Mouse (Mus musculus) adrenal gland, postnatal 25 days (tissue): Measurements from ENCODE around the gene Stard13. TPM values are rescaled to one million over a fixed set of nuclear protein-coding genes. Genes with fewer than 3 reads are reported as not detected.

ENCODE experiments used
- DNase-seq: peaks from one replicate; pipeline ENCODE4 v3.0.0; 2021; ENCODE audit warnings: mixed read lengths
- total RNA-seq: library from RNA; stranded (reverse); gene quantifications from 2 replicates; pipeline ENCODE4 v1.2.3, GENCODE M21; 2021

Stard13 gene
- total RNA-seq, 1 experiment from 2014 or later, result 22.6 TPM

DNA sequence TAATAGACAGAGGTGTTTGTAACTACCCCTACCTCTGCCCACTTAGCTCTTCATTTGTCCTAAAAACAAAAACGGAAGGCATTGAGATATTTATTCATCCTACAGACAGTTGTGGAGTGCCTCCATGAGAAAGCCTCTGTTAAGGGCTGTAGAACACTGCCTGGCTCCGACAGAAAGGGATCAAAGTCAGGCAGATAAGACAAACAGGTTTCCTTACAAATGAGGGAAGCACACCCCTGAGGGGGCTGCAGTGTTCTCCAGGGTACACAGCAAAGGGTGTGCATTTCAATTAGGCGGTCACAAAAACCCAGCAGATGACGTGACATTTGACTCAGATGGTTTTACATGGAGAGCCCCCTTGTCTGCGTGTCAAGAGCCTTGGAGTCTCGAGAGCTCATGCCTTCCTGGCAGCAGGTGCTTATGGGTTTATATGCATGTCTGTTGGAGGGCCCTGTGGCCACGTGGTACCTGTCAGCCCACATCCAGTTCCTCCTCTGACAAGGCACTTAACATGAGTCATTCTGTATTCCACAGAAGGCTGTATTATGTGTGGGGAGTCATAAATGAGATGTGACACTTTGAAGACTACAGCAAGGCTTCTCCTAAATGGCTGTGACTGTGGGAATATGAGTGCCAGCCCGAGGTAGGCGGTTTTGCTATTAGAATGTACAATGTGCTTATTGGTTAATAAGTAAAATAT lies 129.1 kb downstream of the Stard13 start:
- DNase-seq, result no peak

DNA sequence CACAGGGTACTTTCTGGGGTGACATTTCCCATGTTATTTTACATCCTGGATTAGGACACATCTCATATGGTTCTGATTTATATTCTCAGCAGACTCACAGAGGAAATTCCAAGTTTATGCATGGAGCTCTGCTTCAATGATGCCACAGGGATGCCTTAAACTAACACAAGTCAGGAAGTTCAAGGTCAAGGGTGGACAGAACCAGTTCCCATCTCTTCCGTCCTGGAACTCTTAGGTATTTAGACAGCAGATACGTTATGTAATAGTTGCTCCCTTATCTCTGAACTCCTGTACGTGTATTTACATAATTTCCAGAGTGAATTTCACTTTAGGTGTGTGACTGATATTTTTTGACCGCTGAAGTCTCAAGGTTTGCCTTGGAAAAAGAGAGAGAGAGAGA lies 130.4 kb downstream of the Stard13 start:
- no peak for DNase-seq

DNA sequence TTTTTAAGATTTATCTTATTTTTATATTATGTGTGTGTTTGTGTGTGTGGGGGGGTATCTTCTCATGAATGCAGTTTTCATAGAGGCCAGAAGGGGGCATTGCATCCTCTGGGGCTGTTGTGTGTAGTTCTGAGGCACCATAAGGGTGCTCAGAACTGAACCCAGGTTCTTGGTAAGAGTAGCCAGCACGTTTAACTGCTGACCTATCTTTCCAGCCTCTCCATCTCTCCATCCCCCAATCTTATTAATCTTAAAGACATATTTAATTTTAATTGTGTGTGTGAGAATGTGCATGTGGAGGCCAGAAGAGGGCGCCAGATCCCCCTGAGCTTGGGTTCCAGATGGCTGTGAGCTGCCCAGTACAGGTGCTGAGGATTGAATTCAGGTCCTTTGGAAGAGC lies 131.4 kb downstream of the Stard13 start:
- peak; percentile 9 for DNase-seq

DNA sequence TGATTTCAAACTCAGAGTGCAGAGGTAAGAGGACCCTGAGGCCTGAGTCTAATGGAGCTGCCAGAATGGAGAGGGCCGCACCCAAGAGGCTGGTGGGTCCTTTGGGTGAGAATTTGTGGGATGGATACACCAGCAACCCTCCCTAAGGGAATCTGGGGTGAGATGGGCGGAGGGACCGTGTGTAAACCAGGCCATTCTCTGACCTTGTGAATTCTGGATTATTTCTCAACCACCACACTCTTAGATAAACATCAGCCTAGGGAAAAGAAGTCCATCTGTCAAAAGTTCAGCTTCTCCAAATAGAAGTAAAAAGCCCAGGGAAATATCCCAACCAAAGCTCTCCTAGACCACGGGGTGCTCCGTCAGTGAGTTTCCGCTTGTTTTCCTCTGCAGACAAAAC lies 137.6 kb downstream of the Stard13 start:
- DNase-seq, result no peak

DNA sequence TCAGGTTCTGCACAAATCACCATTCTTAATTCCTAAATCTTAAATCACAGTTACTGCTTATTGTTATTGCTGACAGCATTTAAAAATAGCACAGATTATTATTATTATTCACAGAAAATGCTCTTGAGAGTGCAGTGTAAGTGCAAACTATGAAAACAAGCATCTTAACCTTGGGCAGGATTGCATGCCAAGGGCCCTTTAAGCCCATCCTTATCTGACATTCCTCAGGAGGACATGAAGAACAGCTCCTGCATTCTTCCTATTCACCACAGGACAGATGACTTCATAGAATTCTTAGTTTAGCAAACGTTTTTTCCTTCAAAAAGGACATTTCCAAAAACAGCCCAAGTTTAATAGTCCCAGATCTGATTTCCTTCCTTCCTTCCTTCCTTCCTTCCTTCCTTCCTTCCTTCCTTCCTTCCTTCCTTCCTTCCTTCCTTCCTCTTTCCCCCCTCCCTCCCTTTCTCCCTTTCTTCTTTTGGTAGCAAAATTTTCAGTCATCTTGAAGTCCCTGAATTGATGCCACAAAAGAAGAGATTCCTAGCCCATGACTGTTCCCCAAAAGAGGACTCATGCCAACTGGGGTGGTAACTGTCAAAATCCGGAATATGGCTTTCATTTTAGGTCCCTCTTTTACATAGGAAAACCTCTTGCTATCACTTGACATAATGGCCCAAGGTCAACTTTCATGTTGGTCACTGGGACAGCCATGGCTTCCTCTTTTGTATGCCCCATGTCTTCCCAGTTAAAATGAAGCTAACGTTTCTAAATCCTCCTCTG lies 140.6 kb downstream of the Stard13 start:
- no peak for DNase-seq

DNA sequence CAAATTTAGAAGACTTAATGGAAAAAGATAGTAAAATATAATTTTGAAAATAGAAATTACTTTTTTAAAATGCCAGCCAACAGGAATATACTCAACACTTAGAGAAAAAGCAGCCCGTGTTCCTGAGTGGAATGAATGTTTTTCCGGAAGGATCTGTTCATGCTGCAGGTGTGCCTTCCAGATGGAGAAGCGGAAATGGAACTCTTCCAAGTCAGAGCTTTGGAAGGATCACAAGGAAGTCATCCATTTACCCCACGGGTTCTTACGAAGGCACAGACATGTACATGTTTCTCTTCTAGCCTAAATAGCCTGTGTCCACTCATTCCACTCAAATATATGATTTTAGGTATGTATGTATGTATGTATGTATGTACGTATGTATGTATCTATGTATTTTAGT lies 142.6 kb downstream of the Stard13 start:
- DNase-seq, result no peak

DNA sequence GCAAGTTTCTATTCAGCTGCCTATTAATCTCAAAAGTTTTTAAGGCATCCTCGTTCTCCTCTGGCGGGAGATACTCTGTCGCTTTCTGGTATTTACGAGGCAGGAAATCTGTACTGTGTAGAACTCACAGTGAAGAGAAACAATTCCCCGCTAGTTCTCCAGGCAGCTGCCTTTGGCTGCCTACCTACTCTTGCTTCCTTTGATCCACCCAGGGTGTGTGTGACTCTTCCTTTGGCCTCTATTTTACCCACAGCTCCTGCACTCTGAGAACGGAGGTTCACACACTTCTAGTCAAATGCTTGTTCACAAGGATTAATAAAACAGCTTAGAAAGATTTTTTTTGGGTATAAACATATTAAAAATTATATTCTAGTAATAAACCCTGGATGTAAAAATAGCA lies 144.4 kb downstream of the Stard13 start:
- DNase-seq, result no peak

DNA sequence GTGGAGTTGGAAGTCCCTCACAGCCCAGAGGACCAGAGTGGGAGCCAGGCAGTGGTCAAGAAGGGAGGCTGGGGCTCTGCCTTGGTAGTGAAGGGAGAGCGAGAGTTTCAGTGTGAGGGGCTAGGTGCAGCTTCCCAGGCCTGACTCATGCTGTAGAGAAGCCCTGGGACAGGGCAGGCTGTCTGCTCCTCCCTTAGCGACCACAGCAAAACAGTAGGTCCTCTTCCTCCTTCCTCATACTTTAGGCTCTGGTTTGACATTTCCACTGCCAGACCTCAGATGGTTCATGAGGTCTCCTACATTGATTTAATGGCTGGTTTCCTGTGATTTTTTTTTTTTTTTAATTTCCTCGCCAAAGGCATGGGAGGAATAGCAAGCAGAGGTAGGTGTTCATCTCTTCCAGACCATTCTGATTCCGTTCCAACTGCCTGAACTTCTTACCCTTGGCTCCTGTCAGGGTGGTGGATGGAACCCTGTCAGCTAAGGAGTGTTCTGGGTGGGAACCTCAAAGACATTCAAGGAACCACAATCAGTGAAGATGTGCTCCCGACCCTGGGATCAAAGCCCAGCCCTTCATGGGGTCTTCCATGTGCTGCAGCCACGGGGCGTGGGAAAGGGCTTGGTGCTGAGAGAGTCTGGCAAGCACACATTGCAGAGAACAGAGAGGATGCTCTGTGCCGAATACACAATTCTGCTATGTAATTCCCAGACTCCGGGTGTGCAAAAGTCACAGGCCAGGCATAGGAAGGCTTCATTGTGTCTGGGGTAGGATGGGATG lies 147.0 kb downstream of the Stard13 start:
- DNase-seq, result no peak

DNA sequence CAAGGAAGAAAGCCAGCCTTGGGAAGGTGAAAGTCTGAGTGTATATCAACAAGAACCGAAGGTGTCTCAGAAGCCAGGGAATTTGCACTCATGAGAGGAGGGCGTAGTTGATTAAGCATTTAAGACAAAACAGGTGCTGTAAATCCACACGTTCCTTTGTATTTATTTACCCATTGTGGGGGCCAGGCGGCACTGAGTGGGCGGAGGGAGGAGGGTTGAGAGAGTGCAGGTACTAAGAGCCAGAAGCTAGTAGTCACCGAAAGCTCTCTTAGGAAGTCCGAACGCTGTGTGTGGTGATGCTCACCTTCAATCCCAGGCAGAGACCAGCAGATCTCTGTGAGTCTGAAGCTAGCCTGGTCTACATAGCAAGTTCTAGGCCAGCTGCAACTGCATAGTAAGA lies 147.9 kb downstream of the Stard13 start:
- no peak for DNase-seq

DNA sequence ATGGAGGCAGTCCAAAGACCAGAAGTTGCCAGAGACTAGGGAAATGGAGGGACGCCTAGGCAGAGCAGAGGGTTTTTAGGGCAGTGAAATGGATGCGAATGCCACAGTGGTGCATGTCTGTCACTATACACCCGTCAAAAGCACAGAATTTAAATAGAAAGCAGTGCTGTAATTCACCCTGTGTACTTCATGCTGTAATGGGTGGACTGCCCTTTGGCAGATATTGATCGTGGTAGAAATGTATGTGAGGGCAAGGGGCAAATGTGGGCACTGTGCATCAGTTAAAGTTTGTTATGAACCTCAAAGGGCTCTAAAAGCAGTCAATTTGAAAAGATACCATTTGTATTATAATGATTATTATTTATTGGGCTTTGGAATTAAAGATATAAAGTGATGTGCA lies 153.4 kb downstream of the Stard13 start:
- DNase-seq, result no peak

DNA sequence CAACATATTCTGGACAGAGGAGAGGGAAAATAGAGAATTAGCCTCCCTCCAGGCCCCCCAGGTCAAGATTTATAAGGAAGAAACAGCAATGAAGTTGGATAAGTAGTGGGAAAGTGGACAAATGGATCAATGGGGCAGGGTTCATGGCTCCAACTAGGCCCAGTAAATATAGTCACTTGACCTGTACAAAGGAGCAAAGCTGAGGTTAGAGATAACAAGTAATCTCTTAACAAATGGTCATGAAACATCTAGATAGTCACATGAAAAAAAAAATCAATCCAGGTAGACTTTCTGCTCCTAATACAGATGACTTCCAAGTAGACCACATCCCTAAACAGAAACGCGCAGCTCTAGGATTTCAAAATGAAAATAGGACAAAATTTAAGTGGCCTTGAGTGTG lies 155.7 kb downstream of the Stard13 start:
- no peak for DNase-seq

DNA sequence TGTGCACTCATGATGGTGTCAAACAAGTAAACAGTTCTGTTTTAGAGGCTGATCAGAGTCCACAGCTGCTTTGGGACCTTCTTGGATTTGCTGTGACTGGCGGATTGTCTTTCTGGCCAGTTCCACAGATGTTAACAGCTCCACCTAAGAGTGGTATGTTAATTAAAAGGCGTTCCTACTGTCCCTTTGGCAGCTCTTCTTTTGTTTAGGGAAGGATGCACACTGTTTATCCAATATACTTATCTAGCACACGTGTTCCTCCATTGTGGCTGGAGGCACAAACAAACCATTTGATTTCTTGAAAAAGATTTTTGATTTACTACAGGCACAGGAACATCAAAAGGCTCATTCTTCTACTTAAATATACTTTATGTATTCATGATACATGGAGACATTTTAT lies 156.7 kb downstream of the Stard13 start:
- DNase-seq, result no peak

DNA sequence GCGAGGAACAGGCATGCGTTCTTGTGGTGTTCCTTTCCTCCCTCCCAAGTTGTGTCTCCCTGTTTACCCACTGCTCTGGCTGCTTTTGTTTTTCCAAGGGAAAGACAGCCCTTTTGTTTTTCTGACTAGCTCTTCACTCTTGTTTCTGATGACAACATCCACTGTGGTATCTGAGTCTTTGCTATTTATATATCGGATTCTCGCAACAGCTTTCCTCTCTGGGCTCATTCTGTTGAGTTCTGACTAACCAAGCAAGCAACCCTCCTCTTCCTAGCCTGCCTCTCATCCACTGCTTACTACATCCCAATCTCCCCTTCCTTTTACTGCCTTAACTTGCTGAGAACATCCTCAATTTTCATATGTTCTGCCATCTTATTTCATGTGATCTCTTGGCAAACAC lies 159.4 kb downstream of the Stard13 start:
- no peak for DNase-seq

DNA sequence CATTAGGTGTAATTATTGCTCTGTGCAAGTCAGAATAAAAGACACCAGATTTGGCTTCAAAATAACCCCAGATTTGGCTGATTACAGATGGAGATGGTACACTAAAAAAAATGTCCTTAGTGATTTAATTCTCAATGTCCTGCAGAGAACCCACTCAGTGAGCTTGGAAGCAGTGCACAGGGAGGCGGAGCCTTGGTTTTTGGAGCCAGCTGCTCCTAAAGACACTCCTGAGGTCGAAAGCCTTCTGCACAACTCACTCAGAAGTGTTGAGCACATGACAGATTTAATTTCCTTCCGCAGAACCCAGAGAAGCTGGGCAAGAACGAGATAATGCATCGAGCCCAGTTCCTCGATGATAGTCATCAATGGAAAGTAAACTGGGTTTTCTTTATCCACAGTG lies 162.2 kb downstream of the Stard13 start:
- DNase-seq, result no peak

DNA sequence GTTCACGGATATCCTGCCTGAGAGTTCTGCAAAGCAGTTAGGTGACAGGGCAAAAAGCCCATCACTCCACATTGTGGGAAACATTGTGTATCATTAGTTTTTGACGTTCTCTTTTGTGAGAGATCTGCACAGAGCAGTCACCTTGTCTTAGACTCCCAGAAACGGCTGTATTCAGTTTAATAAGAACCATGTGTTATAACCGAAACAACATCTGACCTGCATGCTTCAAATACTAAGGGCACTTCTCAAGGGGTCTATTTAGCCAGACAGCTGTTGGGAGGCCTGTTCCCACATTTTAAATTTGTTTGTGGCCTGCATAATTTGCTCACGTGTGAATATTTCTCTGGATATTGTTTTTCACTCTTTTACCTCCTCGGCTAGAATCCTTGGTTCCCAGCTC lies 162.7 kb downstream of the Stard13 start:
- no peak for DNase-seq

DNA sequence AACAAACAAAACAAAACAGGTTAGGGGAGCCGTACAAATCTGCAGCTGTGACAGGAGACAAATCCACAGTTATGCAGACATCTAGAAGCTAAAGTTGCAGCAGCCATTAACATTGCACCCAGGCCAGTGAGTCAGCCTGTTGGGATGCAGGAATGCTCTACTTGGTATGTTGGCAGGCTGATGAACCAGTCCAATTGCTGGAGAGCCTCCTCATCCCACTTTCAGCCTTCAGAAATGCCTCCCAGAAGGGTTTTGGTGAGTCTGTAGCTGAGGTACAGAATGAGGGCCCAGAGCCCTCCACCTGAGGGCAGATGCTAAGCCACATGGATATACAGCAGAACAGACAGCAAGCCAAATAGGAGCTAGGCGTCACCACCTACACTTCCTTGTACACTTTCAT lies 164.1 kb downstream of the Stard13 start:
- no peak for DNase-seq

DNA sequence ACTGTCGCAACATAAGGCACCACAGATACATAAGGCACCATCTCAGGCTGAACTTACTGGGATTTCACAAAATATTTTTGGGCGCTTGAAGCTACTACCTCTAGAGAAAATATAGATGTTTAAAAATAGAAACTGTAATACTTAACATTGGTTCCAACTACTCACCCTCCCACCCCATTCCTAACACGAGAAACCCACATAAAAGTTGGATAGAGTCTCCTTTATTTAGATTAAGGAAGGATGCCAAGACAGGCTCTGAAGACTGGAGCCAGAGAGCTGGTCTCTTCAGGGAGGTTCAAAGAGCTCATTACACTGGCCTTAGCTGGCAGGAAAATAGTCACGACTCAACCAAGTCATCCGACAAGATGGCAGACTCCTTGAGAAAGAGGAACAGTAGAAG lies 167.6 kb downstream of the Stard13 start:
- DNase-seq, result no peak

DNA sequence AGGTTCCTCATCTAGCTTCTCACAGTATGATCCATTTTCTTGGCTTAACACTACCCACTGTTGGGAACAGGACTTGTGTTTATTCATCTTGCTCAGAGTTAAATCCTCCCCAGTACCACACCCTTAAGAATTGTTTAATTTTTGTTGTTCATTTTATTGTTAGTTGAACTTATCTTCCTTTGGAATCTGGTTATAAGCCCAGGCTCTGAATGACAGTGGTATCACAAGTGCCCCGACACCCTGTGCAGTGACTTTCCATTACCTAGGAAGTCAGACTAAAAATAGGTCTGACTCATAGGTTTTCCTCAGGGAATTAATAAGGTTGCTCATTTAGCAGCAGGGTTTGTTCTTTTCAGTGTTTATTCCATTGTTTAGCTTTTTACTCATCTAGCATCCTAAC lies 168.4 kb downstream of the Stard13 start:
- no peak for DNase-seq

DNA sequence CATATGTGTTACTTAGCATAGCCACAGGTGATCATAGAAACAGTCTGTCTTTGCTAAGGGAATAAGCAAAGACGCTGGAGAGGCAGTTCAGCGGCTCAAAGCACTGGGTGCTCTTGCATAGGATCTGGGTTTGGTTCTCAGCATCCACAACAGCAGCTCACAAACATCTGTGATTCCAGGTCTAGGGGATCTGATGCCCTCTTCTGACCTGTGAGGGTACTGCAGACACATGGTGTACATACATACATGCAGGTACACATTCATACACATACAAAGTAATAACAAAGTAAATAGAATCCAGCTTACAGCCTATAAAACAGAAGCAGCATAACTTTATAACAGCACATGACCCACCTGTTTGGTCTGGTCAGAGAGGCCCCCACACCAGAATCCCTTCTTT lies 171.7 kb downstream of the Stard13 start:
- DNase-seq, result no peak

DNA sequence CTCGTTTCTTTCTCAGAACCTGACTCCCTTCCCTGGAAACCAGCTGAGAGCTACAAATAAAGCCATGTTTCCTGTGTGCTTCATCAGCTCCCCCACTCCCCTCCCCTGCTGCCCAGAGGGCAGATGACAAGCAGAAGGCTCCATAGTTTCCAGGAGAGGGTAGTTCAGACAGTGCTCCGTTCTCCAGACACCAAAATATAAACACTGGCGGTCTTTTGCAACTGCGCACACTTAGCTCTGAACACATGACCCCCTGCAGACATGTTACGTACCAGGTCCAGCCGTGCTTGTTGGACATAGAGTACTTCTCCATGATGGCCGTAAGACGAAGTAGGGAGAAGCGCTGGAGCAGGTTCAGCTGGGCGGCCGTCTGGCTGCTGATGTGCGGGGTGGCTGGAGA lies 173.2 kb downstream of the Stard13 start:
- no peak for DNase-seq

DNA sequence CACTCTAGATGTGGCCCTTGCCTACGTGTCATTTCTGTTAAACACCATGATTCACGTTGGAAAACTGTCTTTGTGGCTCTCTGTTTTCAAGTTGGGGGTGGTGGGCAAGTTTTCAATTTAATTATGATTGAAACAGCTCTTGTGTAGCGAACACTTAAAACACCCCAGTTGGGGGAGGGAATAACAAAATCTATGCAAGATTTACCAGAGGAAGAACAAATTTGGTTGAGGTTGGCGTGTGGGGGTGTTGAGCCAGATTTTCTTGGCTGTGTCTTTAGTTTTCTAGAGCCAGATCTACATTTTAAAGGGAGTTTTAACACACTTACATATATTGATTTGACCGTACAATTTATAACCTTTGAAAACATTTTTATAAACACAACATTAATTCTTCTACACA lies 173.9 kb downstream of the Stard13 start:
- DNase-seq, result no peak

DNA sequence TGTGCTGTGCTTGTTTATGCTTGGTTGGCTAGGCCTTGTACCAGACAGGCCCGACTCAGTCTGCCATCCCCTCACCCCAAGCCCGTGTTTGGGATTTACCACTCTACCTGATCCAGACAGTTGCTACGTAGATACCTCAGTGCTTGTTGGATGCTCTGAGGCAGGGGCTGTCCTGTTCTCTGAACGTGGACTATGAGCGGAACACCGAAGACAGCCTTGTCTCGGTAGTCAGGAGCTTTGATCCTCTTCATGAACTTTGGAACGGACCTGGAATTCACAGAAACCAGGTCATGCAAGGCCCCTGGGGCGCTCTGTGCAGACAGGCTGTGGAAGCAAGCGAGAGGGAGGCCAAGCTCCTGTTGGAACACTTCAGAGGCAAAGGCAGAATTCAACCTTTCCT lies 174.3 kb downstream of the Stard13 start:
- DNase-seq, result no peak

DNA sequence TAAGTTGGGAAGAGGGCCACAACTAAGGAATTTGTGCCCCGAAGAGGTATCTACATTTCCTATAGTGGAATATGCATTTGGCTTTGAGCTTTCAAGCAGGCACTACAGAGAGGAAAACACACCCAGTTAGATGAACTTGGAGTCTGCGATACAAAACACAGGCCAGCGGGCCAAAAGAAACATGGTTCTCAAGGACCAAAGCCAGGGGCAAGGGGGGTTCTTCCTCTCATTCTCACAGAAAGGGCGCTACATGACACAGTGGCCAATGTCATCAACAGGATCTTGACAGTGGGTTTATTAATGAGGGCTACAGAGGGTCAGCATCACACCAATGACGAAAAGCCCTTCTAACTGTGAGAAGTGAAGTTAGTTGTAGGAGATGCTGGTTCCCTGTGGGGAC lies 175.9 kb downstream of the Stard13 start:
- DNase-seq, result no peak

DNA sequence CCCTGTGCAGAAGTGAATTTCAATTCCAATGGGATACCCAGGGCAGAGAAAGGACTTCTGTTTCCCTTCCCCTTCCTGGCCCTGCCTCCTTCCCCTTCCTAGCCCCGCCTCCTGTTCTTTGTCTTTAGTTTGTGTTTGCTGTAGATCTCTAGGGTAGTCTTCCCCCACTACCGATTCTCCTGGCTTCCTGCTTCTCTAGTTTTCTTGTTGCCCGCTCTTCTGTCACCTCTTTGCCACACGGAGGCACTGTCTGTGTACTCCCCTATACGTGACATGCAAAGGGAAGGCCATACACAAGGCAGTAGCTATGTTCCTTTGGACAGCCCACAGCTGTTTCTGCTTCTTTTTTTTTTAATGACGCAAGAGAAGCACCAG lies 176.7 kb downstream of the Stard13 start:
- DNase-seq, result no peak
